Mouse (Mus musculus) CH12.LX (cell line): ENCODE results near the gene Rhpn2.

Experiments
- GABPA ChIP-seq: IDR thresholded peaks from 2 replicates; pipeline ENCODE4 v1.6.1; 2012; ENCODE audit warnings: low read depth, low read length, improper control_type of control experiment, inconsistent platforms; ENCODE audit not compliant: insufficient replicate concordance
- RAD21 ChIP-seq: IDR thresholded peaks from 2 replicates; pipeline ENCODE4 v1.6.1; 2011; ENCODE audit warnings: low read depth, mild to moderate bottlenecking, low read length, improper control_type of control experiment, moderate library complexity
- TBP ChIP-seq: conservative IDR thresholded peaks from 2 replicates; pipeline ENCODE4 v1.6.1; 2011; ENCODE audit warnings: low read depth, low read length, improper control_type of control experiment

DNA sequence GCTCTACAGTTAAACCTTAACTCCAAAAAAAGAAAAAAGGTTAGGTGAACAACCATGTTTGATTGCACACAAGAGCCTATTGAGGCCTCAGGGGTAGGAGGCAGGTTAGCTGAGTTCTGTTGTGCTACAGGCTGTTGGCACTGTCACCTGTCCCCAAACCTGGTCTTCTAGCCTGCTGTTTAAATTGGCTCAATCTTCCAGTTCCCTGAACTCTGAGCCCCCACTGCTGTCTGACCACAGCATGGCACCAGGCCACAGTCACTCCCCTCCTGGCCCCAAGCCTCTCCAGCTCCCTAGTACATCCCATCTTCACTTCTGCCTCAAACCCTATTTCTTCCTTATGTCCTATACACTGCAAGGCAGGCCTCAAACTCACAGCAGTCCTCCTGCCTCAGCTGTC is 33.2 kb upstream of the Rhpn2 start:
- TF ChIP-seq GABPA (no peak), RAD21 (no peak), TBP (no peak)
